Mouse (Mus musculus): Measurements from ENCODE around the gene C1qa.

C1qa gene

GRCm38 (mm10) chr4:136899154-136899553, 551 bp upstream of the C1qa start:
- WGBS = 67% methylated on average over 7 of the region's 7 CpGs

- WGBS = 51% methylated on average over 9 of the region's 9 CpGs
These were observed 462 bp downstream of the C1qa start for GRCm38 (mm10) chr4:136898084-136898598.

- 33% methylated on average over 10 of the region's 10 CpGs for WGBS
These were observed 2.1 kb downstream of the C1qa start for GRCm38 (mm10) chr4:136896461-136896860.

- 5% methylated on average over 14 of the region's 15 CpGs for WGBS
These were observed 2.7 kb downstream of the C1qa start for GRCm38 (mm10) chr4:136895861-136896260.

- 72% methylated on average over 4 of the region's 4 CpGs for WGBS
These were observed 3.8 kb downstream of the C1qa start for GRCm38 (mm10) chr4:136894821-136895220.

- 5% methylated on average over 9 of the region's 9 CpGs for WGBS
These were observed 4.7 kb downstream of the C1qa start for GRCm38 (mm10) chr4:136893691-136894543.

- WGBS = 74% methylated on average over 5 of the region's 5 CpGs
These were observed 5.8 kb downstream of the C1qa start, which contains the start of gene C1qc for GRCm38 (mm10) chr4:136892811-136893210. TSS of gene C1qc (minus strand) at chr4:136893065.

- WGBS = 68% methylated on average over 7 of the region's 7 CpGs
These were observed 6.2 kb downstream of the C1qa start for GRCm38 (mm10) chr4:136892371-136892770.

- 84% methylated on average over 4 of the region's 4 CpGs for WGBS
These were observed 7.5 kb downstream of the C1qa start for GRCm38 (mm10) chr4:136891115-136891514.

- 88% methylated on average over 15 of the region's 15 CpGs for WGBS
These were observed 8.6 kb downstream of the C1qa start for GRCm38 (mm10) chr4:136889981-136890380.

- 73% methylated on average over 5 of the region's 5 CpGs for WGBS
These were observed 10.9 kb downstream of the C1qa start for GRCm38 (mm10) chr4:136887714-136888113.

- 84% methylated on average over 7 of the region's 7 CpGs for WGBS
These were observed 12.5 kb downstream of the C1qa start, which contains the start of gene C1qb for GRCm38 (mm10) chr4:136886101-136886500. TSS of gene C1qb (minus strand) at chr4:136886187.

- 28% methylated on average over 5 of the region's 5 CpGs for WGBS
These were observed 20.0 kb downstream of the C1qa start for GRCm38 (mm10) chr4:136878601-136879000.

GRCm38 (mm10) chr4:136878171-136878570, 20.4 kb downstream of the C1qa start:
- 59% methylated on average over 8 of the region's 8 CpGs for WGBS

- 22% methylated on average over 7 of the region's 7 CpGs for WGBS
These were observed 21.6 kb downstream of the C1qa start for GRCm38 (mm10) chr4:136876971-136877370.

GRCm38 (mm10) chr4:136875012-136875411, 23.6 kb downstream of the C1qa start:
- WGBS = 65% methylated on average over 14 of the region's 14 CpGs

- 86% methylated on average over 6 of the region's 6 CpGs for WGBS
These were observed 30.2 kb downstream of the C1qa start for GRCm38 (mm10) chr4:136868371-136868770.

- 22% methylated on average over 12 of the region's 12 CpGs for WGBS
These were observed 30.8 kb downstream of the C1qa start for GRCm38 (mm10) chr4:136867690-136868345.

- 90% methylated on average over 5 of the region's 5 CpGs for WGBS
These were observed 33.1 kb downstream of the C1qa start for GRCm38 (mm10) chr4:136865531-136865930.

- 32% methylated on average over 15 of the region's 15 CpGs for WGBS
These were observed 33.7 kb downstream of the C1qa start for GRCm38 (mm10) chr4:136864751-136865470.

GRCm38 (mm10) chr4:136863517-136863916, 35.1 kb downstream of the C1qa start:
- WGBS = 23% methylated on average over 9 of the region's 9 CpGs

- WGBS = 83% methylated on average over 2 of the region's 2 CpGs
These were observed 36.2 kb downstream of the C1qa start for GRCm38 (mm10) chr4:136862411-136862810.
